Mouse (Mus musculus): ENCODE results near the gene Gorasp2.

Gorasp2 gene

GRCm38 (mm10) chr2:70661715-70662495 lies 529 bp downstream of the Gorasp2 start, which contains the start of gene Gm26558:
Gene Gm26558, minus strand, starts transcription at chr2:70662108.
- DNase-seq (ENCODE audit: low read depth): no peak

DNA sequence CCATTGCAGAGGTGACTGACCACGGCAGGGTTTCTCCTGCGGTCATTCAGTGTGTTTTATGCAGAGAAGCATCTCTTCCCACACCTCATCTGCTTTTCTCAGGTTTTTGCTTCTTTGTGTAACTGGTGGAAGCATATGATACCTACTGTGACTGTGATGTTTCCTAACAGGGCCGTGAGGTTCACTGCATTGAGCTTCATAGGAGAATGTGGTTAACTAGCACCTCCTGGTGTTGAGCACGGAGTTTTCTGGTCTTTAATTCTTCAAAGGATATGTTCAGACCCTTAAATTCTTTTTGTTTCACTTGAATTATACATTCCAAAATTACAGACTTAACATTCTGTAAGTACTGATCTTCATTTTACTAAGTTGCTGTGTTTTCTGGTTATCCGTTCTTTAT lies 2.4 kb downstream of the Gorasp2 start:
- peak; percentile 46 for DNase-seq (ENCODE audit: low read depth)

DNA sequence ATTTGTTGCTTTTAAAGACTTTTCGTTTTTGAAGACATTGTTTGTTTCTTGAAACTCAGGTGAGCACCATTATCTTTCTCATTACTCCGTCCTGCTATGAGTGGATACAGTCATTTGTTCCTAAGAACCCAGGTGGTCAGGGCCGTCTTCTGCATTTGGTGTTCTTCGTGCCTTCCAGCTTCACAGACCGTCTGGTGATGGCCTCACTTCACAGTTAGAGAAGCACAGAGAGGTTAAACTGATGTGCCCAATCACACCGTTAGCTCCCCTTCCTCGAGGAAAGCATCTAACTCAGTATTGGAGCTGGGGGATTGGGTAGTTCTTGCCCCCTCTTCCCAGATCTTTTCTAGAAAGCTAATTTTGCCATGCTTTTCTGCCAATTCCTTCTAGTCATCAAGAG lies 5.6 kb downstream of the Gorasp2 start:
- DNase-seq (ENCODE audit: low read depth): no peak

GRCm38 (mm10) chr2:70669241-70669640 lies 7.9 kb downstream of the Gorasp2 start:
- DNase-seq (ENCODE audit: low read depth): no peak

- no peak for DNase-seq (ENCODE audit: low read depth)
Measured at GRCm38 (mm10) chr2:70669896-70670295, 8.5 kb downstream of the Gorasp2 start.

GRCm38 (mm10) chr2:70672476-70672875 lies 11.1 kb downstream of the Gorasp2 start:
- DNase-seq (ENCODE audit: low read depth): no peak

GRCm38 (mm10) chr2:70673445-70674126 lies 12.2 kb downstream of the Gorasp2 start:
- peak; percentile 32 for DNase-seq (ENCODE audit: low read depth)

DNA sequence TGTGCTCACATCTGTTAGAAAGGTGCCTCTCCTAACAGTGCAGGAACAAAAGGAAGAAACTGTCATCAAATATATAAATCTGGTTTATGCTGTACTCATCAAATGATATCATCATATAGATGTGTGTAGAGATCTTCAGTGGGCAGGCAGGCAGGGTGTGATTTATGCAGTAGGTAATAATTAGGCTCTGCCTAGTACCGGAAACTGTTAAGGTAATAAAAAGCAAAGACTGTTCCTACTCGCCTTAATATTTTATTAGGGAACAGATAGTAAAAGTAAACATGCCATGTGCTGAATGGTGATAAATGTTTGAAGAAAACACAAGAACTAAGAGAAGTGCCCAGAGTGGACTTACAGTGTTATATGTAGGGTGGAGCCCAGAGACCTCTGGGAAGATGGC lies 20.9 kb downstream of the Gorasp2 start:
- DNase-seq (ENCODE audit: low read depth): no peak

DNA sequence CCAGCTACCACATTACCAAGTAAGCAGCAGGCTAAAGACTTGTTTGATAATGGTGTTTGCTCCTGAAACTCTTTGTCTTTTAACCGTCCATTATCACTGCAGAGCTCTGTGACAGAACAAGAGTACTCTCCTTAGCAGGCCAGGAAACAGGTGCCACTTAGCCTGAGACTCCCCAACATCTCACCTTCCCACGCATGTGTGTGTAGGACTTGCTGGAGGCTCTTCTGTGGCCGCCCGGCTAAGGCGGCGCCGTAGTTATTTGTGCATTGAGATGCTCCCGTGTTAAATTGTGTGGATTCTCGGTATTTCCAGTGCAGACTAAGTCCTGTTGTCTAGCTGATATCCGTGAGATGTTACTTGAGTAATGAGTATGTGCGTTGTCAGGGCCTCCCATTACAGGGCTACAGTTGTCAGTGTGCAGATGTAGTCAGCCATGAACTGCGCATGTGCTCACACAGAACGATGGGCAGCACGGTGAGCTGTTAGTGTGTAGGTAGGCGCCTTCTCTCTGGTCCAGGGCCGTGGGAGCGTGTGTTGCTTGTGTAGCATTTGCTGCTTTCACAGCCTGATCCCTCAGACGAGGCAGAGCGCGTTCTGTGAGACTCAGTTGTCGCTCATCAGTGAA lies 27.2 kb downstream of the Gorasp2 start:
- DNase-seq (ENCODE audit: low read depth): no peak

DNA sequence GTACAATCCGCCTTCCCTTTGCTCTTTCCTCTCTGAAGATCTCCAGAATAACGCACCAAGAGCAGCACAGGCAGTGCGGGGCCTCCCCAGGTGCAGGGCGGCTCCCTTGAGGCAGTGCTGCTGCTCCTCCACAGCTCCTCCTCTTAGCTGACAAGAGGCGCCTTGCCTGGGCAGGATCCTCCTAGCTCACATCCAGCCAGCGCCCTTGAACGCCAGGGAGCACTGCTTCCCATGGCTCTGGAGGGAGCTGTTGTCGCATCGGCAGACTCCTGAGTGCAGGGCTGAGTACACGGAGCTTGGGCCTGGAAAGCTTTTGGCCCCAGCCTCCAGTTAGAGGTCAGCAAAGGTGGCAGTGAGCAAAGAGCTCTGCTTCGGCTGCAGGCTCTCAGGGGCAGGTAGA lies 28.8 kb downstream of the Gorasp2 start:
- DNase-seq (ENCODE audit: low read depth): no peak

GRCm38 (mm10) chr2:70695712-70696111 lies 34.3 kb downstream of the Gorasp2 start:
- DNase-seq (ENCODE audit: low read depth): no peak

GRCm38 (mm10) chr2:70700851-70701250 lies 39.5 kb downstream of the Gorasp2 start:
- DNase-seq (ENCODE audit: low read depth): no peak

GRCm38 (mm10) chr2:70701571-70701970 lies 40.2 kb downstream of the Gorasp2 start:
- no peak for DNase-seq (ENCODE audit: low read depth)

GRCm38 (mm10) chr2:70702403-70702802 lies 41.0 kb downstream of the Gorasp2 start:
- DNase-seq (ENCODE audit: low read depth): no peak

DNA sequence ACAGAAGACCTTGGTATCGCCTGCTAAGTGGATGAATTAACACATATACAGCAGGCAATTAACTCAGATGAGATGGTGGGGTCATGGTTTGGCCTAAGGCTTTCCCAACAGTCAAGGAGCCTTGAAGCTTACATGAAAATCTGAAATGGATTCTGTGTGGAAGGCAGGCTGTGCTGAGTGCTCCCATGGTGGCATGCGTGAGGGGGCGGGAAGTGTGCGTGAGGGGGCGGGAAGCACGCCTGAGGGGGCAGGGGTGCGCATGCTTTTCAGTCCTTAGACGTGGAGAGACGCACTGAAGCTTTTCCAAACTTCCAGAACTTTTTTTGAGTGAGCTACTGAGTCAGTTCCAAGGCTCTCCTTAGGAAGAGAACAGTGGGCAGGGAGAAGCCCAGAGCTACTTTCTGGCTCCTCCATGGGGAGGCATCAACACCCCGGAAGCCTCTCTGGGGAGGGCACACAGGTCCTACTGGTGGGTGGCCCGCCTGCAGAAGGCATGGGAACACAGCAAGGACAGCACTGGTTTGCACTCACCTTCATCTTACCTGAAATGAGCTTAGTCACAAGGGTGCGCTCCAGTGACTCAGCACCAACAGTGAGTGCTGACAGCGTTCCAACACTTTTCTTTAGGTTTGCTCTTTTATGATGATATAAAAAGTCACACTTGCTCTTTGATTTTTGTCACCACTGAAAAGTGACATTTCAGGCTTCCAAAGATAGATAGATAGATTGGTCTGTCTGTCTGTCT lies 47.8 kb downstream of the Gorasp2 start:
- no peak for DNase-seq (ENCODE audit: low read depth)

DNA sequence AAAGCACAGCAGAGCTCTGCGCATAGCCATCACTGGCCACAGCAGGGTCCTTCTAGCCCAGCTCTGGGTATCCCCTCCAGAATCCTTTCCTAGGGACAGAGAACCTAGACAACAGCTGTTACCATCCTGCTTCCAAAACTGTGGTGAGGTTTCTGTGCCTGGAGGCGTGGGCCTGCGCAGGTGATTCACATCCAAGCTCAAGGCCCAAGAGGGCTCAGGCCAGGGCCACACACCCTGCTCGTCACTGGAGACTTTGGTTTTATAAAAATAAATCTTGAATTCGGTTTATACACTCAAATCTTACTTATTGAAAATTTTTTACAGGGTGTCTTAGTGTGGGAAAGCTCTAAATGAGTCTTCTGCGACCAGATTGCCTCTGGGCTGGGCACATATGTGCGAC lies 48.9 kb downstream of the Gorasp2 start:
- DNase-seq (ENCODE audit: low read depth): no peak

DNA sequence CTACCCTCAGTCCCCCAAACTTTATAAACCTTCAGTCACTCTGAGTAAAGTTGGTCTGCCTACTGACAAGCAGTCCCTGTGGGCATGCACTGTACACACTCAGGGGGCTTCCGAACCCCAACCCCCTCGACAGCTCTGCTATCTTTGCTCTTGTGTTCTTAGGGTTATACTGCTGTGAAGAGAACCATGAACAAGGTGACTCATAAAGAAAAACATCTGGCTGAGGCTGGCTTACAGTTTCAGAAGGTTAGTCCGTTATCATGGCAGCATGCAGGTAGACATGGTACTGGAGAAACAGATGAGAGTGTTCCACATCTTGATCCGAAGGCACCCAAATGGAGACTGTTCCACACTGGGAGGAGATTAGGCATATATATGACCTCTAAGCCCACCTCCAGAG lies 49.5 kb downstream of the Gorasp2 start:
- no peak for DNase-seq (ENCODE audit: low read depth)

DNA sequence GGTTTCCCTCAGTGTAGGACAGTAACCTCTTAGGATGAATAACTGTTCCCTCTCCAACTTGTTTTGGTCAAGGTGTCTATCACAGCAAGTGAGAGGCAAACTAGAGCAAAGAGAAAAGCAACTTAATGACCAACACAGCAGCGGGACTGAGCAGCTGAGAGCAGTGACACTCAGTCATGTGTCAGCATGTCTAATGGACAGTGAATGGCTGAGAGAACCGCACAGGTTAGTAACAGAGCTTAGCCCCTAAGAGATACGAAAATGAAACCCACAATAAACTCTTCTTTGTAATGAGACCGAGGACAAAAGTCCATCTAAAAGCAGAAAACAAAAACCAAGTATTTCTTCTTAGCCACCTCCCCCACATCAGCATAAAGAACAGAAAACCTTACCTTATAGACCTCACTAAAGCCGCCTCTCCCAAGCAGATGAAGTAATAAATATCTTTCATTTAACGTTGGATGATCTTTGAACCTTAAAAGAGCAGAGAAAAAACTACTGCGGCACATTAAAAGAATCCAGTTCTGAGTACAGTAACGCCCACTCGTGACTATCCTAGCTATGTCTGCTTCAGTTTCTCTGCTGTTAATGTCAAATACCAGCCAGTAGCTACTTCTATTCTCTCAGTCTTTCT lies 62.4 kb downstream of the Gorasp2 start:
- DNase-seq (ENCODE audit: low read depth): no peak

GRCm38 (mm10) chr2:70727089-70727488 lies 65.7 kb downstream of the Gorasp2 start:
- no peak for DNase-seq (ENCODE audit: low read depth)

- DNase-seq (ENCODE audit: low read depth): no peak
Measured at GRCm38 (mm10) chr2:70735534-70735933, 74.2 kb downstream of the Gorasp2 start.

DNA sequence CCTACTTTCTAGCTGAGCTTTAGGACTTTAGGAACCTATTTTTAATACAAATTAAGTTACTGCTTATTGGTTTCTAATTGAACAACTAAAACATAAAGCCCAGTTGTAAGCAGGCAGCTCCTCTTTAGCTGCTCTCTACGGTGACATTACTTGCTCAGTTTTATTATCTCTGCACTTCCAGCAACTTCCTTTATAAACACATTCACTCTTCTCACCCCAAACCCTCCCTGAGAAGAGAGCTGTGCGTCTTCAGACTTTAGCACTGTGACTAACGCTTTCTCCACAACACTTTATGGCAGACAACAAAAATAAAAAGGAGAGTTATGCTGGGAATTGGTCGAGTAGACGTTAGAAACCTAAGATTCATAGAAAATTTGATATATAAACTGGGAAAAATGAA lies 74.6 kb downstream of the Gorasp2 start:
- no peak for DNase-seq (ENCODE audit: low read depth)

DNA sequence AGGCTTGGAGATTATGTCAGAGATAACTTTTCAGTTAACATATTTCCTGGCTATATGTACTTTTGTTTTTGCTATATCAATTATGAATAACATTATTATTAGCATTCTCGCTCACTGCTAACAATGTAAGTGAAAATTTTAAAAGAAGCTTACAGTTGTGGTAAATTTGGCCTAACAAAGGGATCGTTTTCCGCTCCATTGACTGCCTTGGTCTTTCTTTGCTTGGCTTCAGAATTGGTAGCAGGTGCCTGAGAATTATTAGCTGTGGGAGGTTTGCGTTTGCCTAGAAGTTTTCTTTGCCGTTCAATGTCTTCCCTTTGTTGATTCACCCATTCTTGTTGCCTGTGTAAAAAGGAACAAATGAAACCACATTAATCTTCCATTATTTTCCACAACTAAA lies 80.5 kb downstream of the Gorasp2 start:
- DNase-seq (ENCODE audit: low read depth): no peak

Data from NIH3T3 (cell line).